In the genomic region with DNA sequence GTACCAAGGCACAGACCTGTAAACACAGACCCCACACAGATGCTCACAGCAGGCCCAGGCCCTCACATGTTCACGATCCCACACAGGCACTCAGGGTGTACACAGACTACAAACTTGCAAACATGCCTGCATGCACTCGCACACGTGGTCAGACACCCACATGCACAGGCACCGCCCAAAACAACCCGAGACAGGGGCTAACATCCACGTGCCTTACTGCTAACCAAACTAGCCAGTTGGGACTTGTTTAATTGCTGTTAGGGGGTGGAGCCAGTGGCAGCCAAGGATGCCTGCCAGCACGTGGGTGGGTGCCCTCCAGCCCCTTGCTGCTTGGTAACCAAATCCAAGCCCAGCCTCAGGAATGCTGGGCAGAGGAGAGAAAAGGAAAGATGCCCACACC, we compare ENCODE assay signal across 8 mouse cellular contexts.
DNase-seq lines count a peak whose midpoint lies in the region; ATAC-seq lines count a peak whose summit lies in the region.
"Had no signal": no experiment of that assay in that cellular context is flagged by ENCODE, and none has a peak within 500 bp of the region (broad histone marks: within the 10 kb centered on the region; RNA-seq: fewer than 3 reads in every experiment).

No protein-coding gene starts in this region.

- H3K4me3 ChIP-seq in limb, embryonic 13.5 days, result no peak overlapping the region
- H3K4me3 ChIP-seq in heart, embryonic 11.5 days (ENCODE audit: low read depth, low read length), result no peak overlapping the region
- no peak overlapping the region for H3K4me3 ChIP-seq in heart, embryonic 12.5 days
- H3K4me3 ChIP-seq: liver, embryonic 12.5 days had no signal

- no peaks in the 10 kb centered on the region for H3K36me3 ChIP-seq in limb, embryonic 13.5 days
- no peaks in the 10 kb centered on the region for H3K36me3 ChIP-seq in heart, embryonic 11.5 days (ENCODE audit: control insufficient read depth, insufficient read depth, low read length)
- H3K36me3 ChIP-seq in heart, embryonic 12.5 days, result no peaks in the 10 kb centered on the region
- H3K36me3 ChIP-seq: liver, embryonic 12.5 days had no signal

- peaks cover 18% of the 10 kb centered on the region for H3K4me1 ChIP-seq in limb, embryonic 13.5 days
- no peaks in the 10 kb centered on the region for H3K4me1 ChIP-seq in heart, embryonic 11.5 days (ENCODE audit: control insufficient read depth, insufficient read depth, low read length)
- H3K4me1 ChIP-seq in heart, embryonic 12.5 days (replicated peaks), result no peaks in the 10 kb centered on the region
- H3K4me1 ChIP-seq: liver, embryonic 12.5 days had no signal

- H3K4me2 ChIP-seq in limb, embryonic 13.5 days (replicated peaks), result no peak overlapping the region
- no peak overlapping the region for H3K4me2 ChIP-seq in heart, embryonic 11.5 days
- H3K4me2 ChIP-seq in heart, embryonic 12.5 days, result no peak overlapping the region
- H3K4me2 ChIP-seq: liver, embryonic 12.5 days had no signal

- H3K27ac ChIP-seq in limb, embryonic 13.5 days, result no peak overlapping the region
- no peak overlapping the region for H3K27ac ChIP-seq in heart, embryonic 11.5 days (ENCODE audit: low read depth, low read length)
- H3K27ac ChIP-seq in heart, embryonic 12.5 days (ENCODE audit: poor library complexity, severe bottlenecking), result no peak overlapping the region
- H3K27ac ChIP-seq: liver, embryonic 12.5 days had no signal

- H3K9me3 ChIP-seq in limb, embryonic 13.5 days, result peaks cover 5% of the 10 kb centered on the region; the same call in 1 of the 2 replicates
- H3K9me3 ChIP-seq in heart, embryonic 11.5 days (replicated peaks; ENCODE audit: control insufficient read depth, low read length), result no peaks in the 10 kb centered on the region
- H3K9me3 ChIP-seq in heart, embryonic 12.5 days (replicated peaks), result no peaks in the 10 kb centered on the region
- H3K9me3 ChIP-seq: liver, embryonic 12.5 days had no signal

- DNase-seq in urinary bladder, postnatal 14 days (ENCODE audit: low spot score), result peak; percentile 59
- DNase-seq in urinary bladder, postnatal 4 days (ENCODE audit: low spot score in 2 of 2), result no peak
- DNase-seq in forelimb bud, embryonic 11.5 days (ENCODE audit: low read depth, low spot score), result peak; percentile 27
- no peak for DNase-seq in adrenal gland, postnatal 4 days (ENCODE audit: low spot score in 2 of 2)

- 25% methylated on average over 7 of the region's 7 CpGs for WGBS in limb, embryonic 13.5 days
- 58% methylated on average over 7 of the region's 7 CpGs for WGBS in heart, embryonic 11.5 days (ENCODE audit: insufficient replicate concordance)
- 63% methylated on average over 7 of the region's 7 CpGs for WGBS in heart, embryonic 12.5 days

- H3K27me3 ChIP-seq in limb, embryonic 13.5 days, result no peaks in the 10 kb centered on the region
- no peaks in the 10 kb centered on the region for H3K27me3 ChIP-seq in heart, embryonic 11.5 days (ENCODE audit: control insufficient read depth, insufficient read depth, low read length)
- H3K27me3 ChIP-seq in heart, embryonic 12.5 days (replicated peaks), result no peaks in the 10 kb centered on the region
- H3K27me3 ChIP-seq: liver, embryonic 12.5 days had no signal

- peak; percentile 60; the same call in 1 of the 2 replicates for ATAC-seq in limb, embryonic 13.5 days (ENCODE audit: low FRiP score, low read depth)
- ATAC-seq in heart, embryonic 11.5 days (replicated peaks; ENCODE audit: insufficient number of reproducible peaks, low FRiP score, low TSS enrichment), result no peak
- no peak for ATAC-seq in heart, embryonic 12.5 days (ENCODE audit: insufficient number of reproducible peaks, low FRiP score)
- ATAC-seq: liver, embryonic 12.5 days had no signal

- H3K9ac ChIP-seq in limb, embryonic 13.5 days, result no peak overlapping the region
- H3K9ac ChIP-seq in heart, embryonic 11.5 days (ENCODE audit: low read depth, low read length), result no peak overlapping the region
- no peak overlapping the region for H3K9ac ChIP-seq in heart, embryonic 12.5 days
- H3K9ac ChIP-seq: liver, embryonic 12.5 days had no signal

Comparison
In these comparisons a context has a peak if more than half of its experiments do, and no peak if none do; other contexts are left out.
1. DNase-seq: peak in urinary bladder, postnatal 14 days (single experiment) and forelimb bud, embryonic 11.5 days (single experiment); none in urinary bladder, postnatal 4 days (0 of 2) and adrenal gland, postnatal 4 days (0 of 2).